Mouse (Mus musculus) layer of hippocampus, adult 18-20 months (tissue): ENCODE measurements around the gene Slc19a1. TPM values are rescaled to one million over a fixed set of nuclear protein-coding genes. Genes with fewer than 3 reads are reported as not detected.

Experiments
- DNase-seq, 2 experiments: peaks; one replicate each; pipeline ENCODE4 v3.0.0; 2022; ENCODE audit warnings: low spot score in 2 of 2
- total RNA-seq, 2 experiments: library from RNA; stranded (reverse); gene quantifications; 2 replicates each; pipeline ENCODE4 v1.2.3; 2021

Slc19a1 gene
- total RNA-seq, 2 experiments from 2014 or later: 17.1 to 23.9 TPM

- no peak for DNase-seq
Measured at GRCm38 (mm10) chr10:77091538-77092097, 59.6 kb downstream of the Slc19a1 start.

DNA sequence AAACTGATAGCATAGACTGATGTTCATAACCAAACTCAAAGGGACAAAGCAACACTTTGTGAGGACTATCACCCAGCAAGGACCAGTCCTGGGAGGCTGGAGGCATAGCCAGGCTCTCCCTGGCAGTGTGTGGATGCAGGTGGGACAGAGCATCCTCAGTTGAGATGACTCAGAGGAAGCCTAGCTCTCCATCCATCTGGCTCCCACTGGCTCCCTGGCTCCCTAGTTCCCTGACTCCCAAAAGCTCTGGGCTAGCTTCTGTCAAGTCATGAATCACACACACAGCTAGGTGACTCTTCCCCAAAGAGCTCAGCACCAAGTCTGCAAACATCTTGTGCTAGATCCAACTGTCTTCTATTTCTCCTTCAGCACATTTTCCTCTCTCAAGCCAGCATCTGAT, 61.8 kb downstream of the Slc19a1 start:
- peak; percentile 27 to 44 for DNase-seq

DNA sequence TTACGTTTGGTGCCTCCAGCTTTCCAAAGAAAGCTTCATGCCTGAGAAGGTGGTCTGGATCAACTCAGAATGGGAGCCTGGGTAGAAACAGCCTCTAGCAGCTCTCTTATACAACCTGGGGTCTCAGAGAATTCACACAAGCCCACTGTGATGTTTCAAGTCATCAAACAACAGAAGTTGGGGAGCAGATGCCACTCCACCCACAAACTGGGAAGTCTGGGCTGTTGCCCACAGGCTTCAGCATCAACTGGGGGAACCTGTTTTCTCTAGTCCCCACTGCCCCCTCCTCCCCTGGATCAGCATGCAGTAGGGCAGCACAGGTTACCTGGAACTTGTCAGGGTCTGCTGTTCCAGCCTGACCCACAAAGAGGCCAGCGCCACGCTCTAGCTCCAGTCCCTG, 63.6 kb downstream of the Slc19a1 start:
- peak in 1 of 2 experiments; percentile 70 for DNase-seq

GRCm38 (mm10) chr10:77097006-77097889, 65.2 kb downstream of the Slc19a1 start:
- no peak for DNase-seq

DNA sequence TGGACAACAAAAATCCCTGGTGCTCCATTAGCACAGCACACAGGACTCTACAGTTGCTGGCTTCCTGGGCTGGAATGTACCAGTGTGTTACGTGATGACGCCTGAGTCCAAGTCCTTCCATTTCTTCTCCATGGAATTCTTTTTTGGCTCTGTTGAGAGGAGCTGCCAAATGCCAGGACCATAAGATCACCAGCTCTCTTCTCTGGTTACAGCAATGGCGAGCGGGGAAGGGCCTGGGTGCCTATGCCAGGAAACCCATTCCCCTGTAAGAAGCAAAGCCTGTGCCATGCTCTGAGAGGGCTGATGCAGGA, 65.8 kb downstream of the Slc19a1 start:
- DNase-seq: no peak

DNA sequence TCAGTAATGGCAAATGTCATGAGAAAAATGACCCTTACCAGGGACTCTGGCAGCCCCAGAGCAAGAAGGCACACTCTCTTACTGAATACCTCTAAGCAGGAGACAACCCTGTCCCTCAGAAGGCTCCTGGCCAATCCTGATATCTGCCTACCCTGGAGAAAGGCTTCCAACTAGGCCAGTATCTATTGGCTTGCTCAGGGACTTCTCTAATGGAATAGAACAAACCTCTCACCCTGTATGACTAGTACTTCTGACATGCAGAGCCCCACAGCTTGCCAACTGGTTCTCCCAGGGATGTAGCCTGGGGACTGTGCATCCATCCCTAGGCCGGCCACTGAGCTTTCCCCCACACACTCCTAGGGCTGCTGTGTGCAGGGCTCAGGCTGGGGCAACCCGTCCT, 66.6 kb downstream of the Slc19a1 start:
- no peak for DNase-seq

- DNase-seq: no peak
Measured at GRCm38 (mm10) chr10:77099777-77100176, 67.7 kb downstream of the Slc19a1 start.

DNA sequence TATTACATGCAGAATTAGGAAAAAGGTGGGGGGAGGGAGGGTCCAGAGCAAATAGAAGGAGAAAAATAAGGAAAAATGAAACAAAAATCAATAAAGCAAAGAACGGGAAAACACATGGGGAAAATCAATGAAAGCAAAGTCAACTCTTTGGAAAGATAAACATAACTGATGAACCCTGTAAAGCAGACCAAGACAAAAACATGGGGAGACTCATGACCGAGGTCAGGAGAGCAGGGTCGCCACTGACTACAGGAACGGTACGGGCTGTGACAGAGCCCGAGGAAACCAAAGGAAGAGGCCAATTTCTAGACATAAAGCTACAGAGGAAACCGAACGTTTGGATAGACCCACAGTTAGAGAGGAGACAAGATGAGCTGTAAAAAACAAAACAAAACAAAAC, 71.6 kb downstream of the Slc19a1 start:
- DNase-seq: no peak

DNA sequence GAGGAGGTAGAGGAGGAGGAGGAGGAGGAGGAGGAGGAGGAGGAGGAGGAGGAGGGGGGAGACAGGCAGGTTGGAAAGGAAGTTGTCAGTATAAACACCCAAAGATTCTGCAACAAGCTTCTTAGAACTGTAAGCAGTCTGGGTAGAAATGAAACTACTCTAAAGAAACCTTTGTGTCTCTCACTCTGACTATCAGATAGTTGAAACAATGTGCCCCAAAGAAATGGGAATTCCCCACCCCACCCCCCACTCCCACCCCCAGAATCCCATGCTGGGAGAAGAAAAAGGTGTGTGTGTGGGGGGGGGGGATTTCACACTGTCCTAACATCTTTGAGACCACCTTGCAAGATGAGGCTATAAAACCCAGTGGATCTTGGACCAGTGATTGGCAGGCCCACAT, 72.3 kb downstream of the Slc19a1 start:
- DNase-seq: no peak

DNA sequence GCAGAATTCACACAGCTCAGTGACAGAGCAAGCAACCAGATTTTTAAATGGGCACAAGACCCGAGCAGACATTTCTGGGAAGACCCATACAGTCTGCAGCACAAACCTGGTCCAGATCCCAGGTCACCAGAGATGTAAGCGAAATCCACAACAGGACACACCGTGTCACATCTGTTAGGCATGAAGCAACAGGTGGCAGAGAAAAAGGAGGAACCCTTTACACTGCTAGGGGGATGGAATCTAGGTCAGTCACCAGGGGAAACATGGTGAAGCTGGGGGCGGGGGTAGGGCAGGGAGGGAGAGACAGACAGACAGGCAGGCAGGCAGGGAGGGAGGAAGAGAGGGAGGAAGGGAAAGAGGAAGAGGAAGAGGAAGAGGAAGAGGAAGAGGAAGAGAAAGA, 76.1 kb downstream of the Slc19a1 start:
- no peak for DNase-seq

DNA sequence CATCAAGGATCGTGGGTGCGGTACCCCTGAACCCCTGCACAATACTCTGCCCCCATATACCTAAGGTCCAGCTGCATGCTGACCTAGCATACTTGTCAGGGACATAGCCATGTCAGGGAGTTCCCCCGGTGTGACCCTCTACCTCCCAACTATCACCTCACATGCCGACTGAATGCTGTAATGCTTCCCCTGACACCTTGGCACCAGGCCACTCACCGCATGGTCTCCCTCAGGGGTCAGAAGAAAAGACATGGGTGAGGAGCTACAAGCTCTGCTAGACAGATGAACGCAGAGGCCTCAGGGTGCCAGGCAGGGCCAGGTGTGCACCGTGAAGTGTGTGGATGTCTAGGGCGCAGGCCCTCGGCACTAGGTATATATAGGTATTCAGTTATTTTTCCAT, 78.0 kb downstream of the Slc19a1 start:
- DNase-seq: no peak

Other genes with a start within 250 kb of the Slc19a1 start
- 10 to 100 TPM; 64.6 to 66.0 TPM for gene Pcbp3, start 70.4 kb upstream of the Slc19a1 start, total RNA-seq
- gene Col18a1, start 134.3 kb downstream of the Slc19a1 start, total RNA-seq: 1 to 10 TPM; 3.3 to 3.5 TPM
- 10 to 100 TPM; 30.3 to 30.9 TPM for gene Pofut2, start 227.0 kb downstream of the Slc19a1 start, total RNA-seq